Mouse (Mus musculus): ENCODE data around the gene Phf14.

GRCm38 (mm10) chr6:12077880-12078618, 170.4 kb downstream of the Phf14 start:
- TF ChIP-seq POLR2A (IDR thresholded peaks at IDR 0.05; ENCODE audit: insufficient read depth, low read depth, low read length): no peak
- TF ChIP-seq CTCF (IDR thresholded peaks at IDR 0.05; ENCODE audit: insufficient read depth, low read depth, low read length): no peak
